9 mouse cellular contexts compared by ENCODE assay signal in the genomic region with DNA sequence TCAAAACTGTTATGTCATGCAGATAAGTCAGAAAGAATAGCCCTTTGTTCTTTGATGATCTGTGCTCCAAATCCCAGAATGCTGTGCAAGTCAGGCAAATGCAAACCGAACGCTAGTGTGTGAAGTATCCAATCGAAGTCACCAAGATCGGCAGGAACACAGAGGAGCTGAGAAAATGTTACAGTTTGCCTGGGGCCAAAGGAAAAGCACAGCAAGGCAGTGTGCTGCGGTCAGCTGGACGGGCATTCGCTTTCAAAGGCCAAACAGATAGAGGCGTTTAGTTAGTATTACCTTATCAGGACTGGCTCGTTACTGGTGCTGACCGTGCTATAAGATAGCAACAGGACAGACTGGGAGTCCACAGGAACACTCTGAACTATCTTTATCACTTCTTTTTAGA. TPM values are rescaled to one million over a fixed set of nuclear protein-coding genes. Genes with fewer than 3 reads are reported as not detected.
DNase-seq lines count a peak whose midpoint lies in the region; ATAC-seq lines count a peak whose summit lies in the region.
"Had no signal": no experiment of that assay in that cellular context is flagged by ENCODE, and none has a peak within 500 bp of the region (broad histone marks: within the 10 kb centered on the region; RNA-seq: fewer than 3 reads in every experiment).

No protein-coding gene starts in this region.

- WGBS in midbrain, embryonic 13.5 days: 57% methylated on average over 10 of the region's 10 CpGs
- 62% methylated on average over 10 of the region's 10 CpGs for WGBS in midbrain, embryonic 11.5 days
- WGBS in hindbrain, embryonic 13.5 days: 57% methylated on average over 10 of the region's 10 CpGs
- WGBS in stomach, embryonic 14.5 days: 40% methylated on average over 10 of the region's 10 CpGs

- no peak overlapping the region for H3K27ac ChIP-seq in midbrain, embryonic 13.5 days
- no peak overlapping the region for H3K27ac ChIP-seq in midbrain, embryonic 11.5 days (ENCODE audit: low read depth, low read length)
- H3K27ac ChIP-seq in hindbrain, embryonic 13.5 days: no peak overlapping the region
- H3K27ac ChIP-seq in stomach, embryonic 14.5 days (ENCODE audit: low read length): no peak overlapping the region

- H3K9me3 ChIP-seq in midbrain, embryonic 13.5 days: no peaks in the 10 kb centered on the region
- H3K9me3 ChIP-seq in midbrain, embryonic 11.5 days (ENCODE audit: control insufficient read depth, low read length): no peaks in the 10 kb centered on the region
- H3K9me3 ChIP-seq in hindbrain, embryonic 13.5 days: no peaks in the 10 kb centered on the region
- H3K9me3 ChIP-seq in stomach, embryonic 14.5 days (ENCODE audit: control insufficient read depth, low read depth, low read length): no peaks in the 10 kb centered on the region

- H3K4me3 ChIP-seq in midbrain, embryonic 13.5 days (replicated peaks): no peak overlapping the region
- no peak overlapping the region for H3K4me3 ChIP-seq in midbrain, embryonic 11.5 days (ENCODE audit: low read depth, low read length)
- no peak overlapping the region for H3K4me3 ChIP-seq in hindbrain, embryonic 13.5 days
- no peak overlapping the region for H3K4me3 ChIP-seq in stomach, embryonic 14.5 days (ENCODE audit: low read depth, low read length)
- H3K4me3 ChIP-seq: erythroblast, embryonic 14.5 days had no signal

- H3K9ac ChIP-seq in midbrain, embryonic 13.5 days (replicated peaks): no peak overlapping the region
- no peak overlapping the region for H3K9ac ChIP-seq in midbrain, embryonic 11.5 days (ENCODE audit: low read length)
- H3K9ac ChIP-seq in hindbrain, embryonic 13.5 days: no peak overlapping the region
- no peak overlapping the region for H3K9ac ChIP-seq in stomach, embryonic 14.5 days (replicated peaks; ENCODE audit: low read depth, low read length)

- no peaks in the 10 kb centered on the region for H3K4me1 ChIP-seq in midbrain, embryonic 13.5 days (replicated peaks)
- H3K4me1 ChIP-seq in midbrain, embryonic 11.5 days (ENCODE audit: control insufficient read depth, insufficient read depth, low read length): no peaks in the 10 kb centered on the region
- H3K4me1 ChIP-seq in hindbrain, embryonic 13.5 days (replicated peaks): 0 out of 2 replicates have a peak, but pooled peaks cover 2% of the 10 kb centered on the region
- H3K4me1 ChIP-seq in stomach, embryonic 14.5 days (ENCODE audit: control insufficient read depth, insufficient read depth, low read length): no peaks in the 10 kb centered on the region

- no peaks in the 10 kb centered on the region for H3K36me3 ChIP-seq in midbrain, embryonic 13.5 days
- H3K36me3 ChIP-seq in midbrain, embryonic 11.5 days (ENCODE audit: control insufficient read depth, insufficient read depth, low read length): no peaks in the 10 kb centered on the region
- no peaks in the 10 kb centered on the region for H3K36me3 ChIP-seq in hindbrain, embryonic 13.5 days
- no peaks in the 10 kb centered on the region for H3K36me3 ChIP-seq in stomach, embryonic 14.5 days (ENCODE audit: control insufficient read depth, insufficient read depth, low read length)

- DNase-seq in frontal cortex, postnatal 10 days (ENCODE audit: low spot score in 2 of 2): no peak
- DNase-seq in midbrain, embryonic 11.5 days (ENCODE audit: low spot score, missing footprints): no peak
- DNase-seq in thymus, adult 18-20 months: no peak
- no peak for DNase-seq in thymus, postnatal 10 days (ENCODE audit: low spot score in 2 of 2)

- ATAC-seq in frontal cortex, adult (ENCODE audit: low TSS enrichment): peak; percentile 59; the same call in 1 of the 2 replicates
- ATAC-seq in midbrain, embryonic 13.5 days: peak; percentile 34; the same call in 1 of the 2 replicates
- no peak for ATAC-seq in midbrain, embryonic 11.5 days (ENCODE audit: low FRiP score)
- peak; percentile 52; the same call in 1 of the 2 replicates for ATAC-seq in hindbrain, embryonic 13.5 days (ENCODE audit: low FRiP score)
- ATAC-seq in stomach, embryonic 14.5 days (ENCODE audit: insufficient number of reproducible peaks, insufficient read depth, low FRiP score, low read depth): no peak

- H3K27me3 ChIP-seq in midbrain, embryonic 13.5 days: peaks cover 9% of the 10 kb centered on the region
- no peaks in the 10 kb centered on the region for H3K27me3 ChIP-seq in midbrain, embryonic 11.5 days (ENCODE audit: control insufficient read depth, insufficient read depth, low read length)
- peaks cover 22% of the 10 kb centered on the region for H3K27me3 ChIP-seq in hindbrain, embryonic 13.5 days
- no peaks in the 10 kb centered on the region for H3K27me3 ChIP-seq in stomach, embryonic 14.5 days (ENCODE audit: control insufficient read depth, insufficient read depth, low read length)

- no peak overlapping the region for H3K4me2 ChIP-seq in midbrain, embryonic 13.5 days (replicated peaks)
- H3K4me2 ChIP-seq in midbrain, embryonic 11.5 days: no peak overlapping the region
- 0 out of 2 replicates have a peak overlapping the region, but pooled peaks have one; percentile 25 for H3K4me2 ChIP-seq in hindbrain, embryonic 13.5 days
- peak overlapping the region; percentile 11; the same call in 1 of the 2 replicates for H3K4me2 ChIP-seq in stomach, embryonic 14.5 days (replicated peaks; ENCODE audit: low read depth, low read length)

RNA-seq across cellular contexts. Expression of gene Atp13a4, which starts 15.8 kb away (rescaled TPM):
- 0.42 and 0.61 TPM in 2 replicates for polyA plus RNA-seq in midbrain, embryonic 13.5 days (2015; fragmentation: Nextera tagmentation; extraction: Ambion mirVana)
- 0.17 and 0.33 TPM in 2 replicates for polyA plus RNA-seq in midbrain, embryonic 11.5 days (2014; fragmentation: Nextera tagmentation; extraction: Ambion mirVana)
- polyA plus RNA-seq in hindbrain, embryonic 13.5 days (2015; fragmentation: Nextera tagmentation; extraction: Ambion mirVana): 0.47 and 0.99 TPM in 2 replicates
- 0.48 TPM in 1 of 2 replicates, not detected in the other for polyA plus RNA-seq in stomach, embryonic 14.5 days (2014; fragmentation: Nextera tagmentation; extraction: Ambion mirVana)
- polyA plus RNA-seq: erythroblast, embryonic 14.5 days had no signal

RNA-seq across cellular contexts. Expression of gene Opa1, which starts 18.7 kb away (rescaled TPM):
- 42.0 and 47.8 TPM in 2 replicates for polyA plus RNA-seq in midbrain, embryonic 13.5 days (2015; fragmentation: Nextera tagmentation; extraction: Ambion mirVana)
- 49.6 and 58.4 TPM in 2 replicates for polyA plus RNA-seq in midbrain, embryonic 11.5 days (2014; fragmentation: Nextera tagmentation; extraction: Ambion mirVana)
- polyA plus RNA-seq in hindbrain, embryonic 13.5 days (2015; fragmentation: Nextera tagmentation; extraction: Ambion mirVana): 42.4 and 43.1 TPM in 2 replicates
- polyA plus RNA-seq in stomach, embryonic 14.5 days (2014; fragmentation: Nextera tagmentation; extraction: Ambion mirVana): 39.8 and 40.4 TPM in 2 replicates

Comparison
In these comparisons a context has a peak if more than half of its experiments do, and no peak if none do; other contexts are left out.
1. ATAC-seq: peak in frontal cortex, adult (single experiment), midbrain, embryonic 13.5 days (single experiment) and hindbrain, embryonic 13.5 days (single experiment); none in midbrain, embryonic 11.5 days (single experiment) and stomach, embryonic 14.5 days (single experiment).
2. H3K4me2 ChIP-seq: peak in hindbrain, embryonic 13.5 days (single experiment) and stomach, embryonic 14.5 days (single experiment); none in midbrain, embryonic 13.5 days (single experiment) and midbrain, embryonic 11.5 days (single experiment).